Mouse (Mus musculus): ENCODE data around the gene Set. TPM values are rescaled to one million over a fixed set of nuclear protein-coding genes. Genes with fewer than 3 reads are reported as not detected.

Gene Set
- total RNA-seq, 4 experiments from 2014 or later: 98.3 to 109 (median 100) TPM

- peak; percentile 28 for DNase-seq (ENCODE audit: low spot score)
Measured at GRCm38 (mm10) chr2:30061215-30062166, 4.3 kb downstream of the Set start.

GRCm38 (mm10) chr2:30062249-30063093 is 5.3 kb downstream of the Set start:
- DNase-seq (ENCODE audit: low spot score): peak; percentile 80

GRCm38 (mm10) chr2:30063235-30063634 is 6.1 kb downstream of the Set start:
- no peak for DNase-seq (ENCODE audit: low spot score)

- DNase-seq (ENCODE audit: low spot score): no peak
Measured at GRCm38 (mm10) chr2:30063791-30064190, 6.6 kb downstream of the Set start.

GRCm38 (mm10) chr2:30064298-30064697 is 7.1 kb downstream of the Set start:
- no peak for DNase-seq (ENCODE audit: low spot score)

GRCm38 (mm10) chr2:30066046-30066901 is 9.1 kb downstream of the Set start:
- DNase-seq (ENCODE audit: low spot score): peak; percentile 92

GRCm38 (mm10) chr2:30067031-30067888 is 10.1 kb downstream of the Set start:
- DNase-seq (ENCODE audit: low spot score): no peak

GRCm38 (mm10) chr2:30067962-30068361 is 10.8 kb downstream of the Set start:
- no peak for DNase-seq (ENCODE audit: low spot score)

- DNase-seq (ENCODE audit: low spot score): no peak
Measured at GRCm38 (mm10) chr2:30072875-30073274, 15.7 kb downstream of the Set start.

- no peak for DNase-seq (ENCODE audit: low spot score)
Measured at GRCm38 (mm10) chr2:30073285-30073684, 16.1 kb downstream of the Set start.

GRCm38 (mm10) chr2:30075625-30076024 is 18.4 kb downstream of the Set start:
- DNase-seq (ENCODE audit: low spot score): no peak

- DNase-seq (ENCODE audit: low spot score): no peak
Measured at GRCm38 (mm10) chr2:30076439-30076838, 19.3 kb downstream of the Set start.

- no peak for DNase-seq (ENCODE audit: low spot score)
Measured at GRCm38 (mm10) chr2:30076959-30077358, 19.8 kb downstream of the Set start.

GRCm38 (mm10) chr2:30077502-30078348 is 20.5 kb downstream of the Set start, which contains the start of gene Pkn3:
TSS of gene Pkn3 (plus strand) at chr2:30077684.
- DNase-seq (ENCODE audit: low spot score): peak; percentile 82

- DNase-seq (ENCODE audit: low spot score): peak; percentile 71
Measured at GRCm38 (mm10) chr2:30078349-30078712, 21.2 kb downstream of the Set start.

- DNase-seq (ENCODE audit: low spot score): no peak
Measured at GRCm38 (mm10) chr2:30078760-30079159, 21.6 kb downstream of the Set start.

GRCm38 (mm10) chr2:30080181-30080800 is 23.1 kb downstream of the Set start:
- DNase-seq (ENCODE audit: low spot score): no peak

GRCm38 (mm10) chr2:30084113-30084512 is 26.9 kb downstream of the Set start:
- DNase-seq (ENCODE audit: low spot score): no peak

GRCm38 (mm10) chr2:30084632-30085031 is 27.5 kb downstream of the Set start:
- no peak for DNase-seq (ENCODE audit: low spot score)

All from heart, adult 8-10 months (tissue).